Mouse (Mus musculus): Measurements from ENCODE around the gene Ring1. TPM values are rescaled to one million over a fixed set of nuclear protein-coding genes. Genes with fewer than 3 reads are reported as not detected.
A peak's percentile ranks its signal among the peaks of the same experiment; 100 is the strongest.
"Not testable (repeated sequence)": the region's sequence is repeated elsewhere in the genome, so short reads cannot be mapped to it uniquely, and the experiment has no call there.

The Ring1 gene
- total RNA-seq, 2 experiments from 2014 or later = 16.5 to 17.6 TPM

GRCm38 (mm10) chr17:34029890-34030595, 5.6 kb upstream of the Ring1 start:
- DNase-seq = no peak
- intact Hi-C loops (cut with DNase I) = loop anchor here (5.0 kb wide), 1 partner anchor 87 kb away; the partner anchor contains the start of gene H2-DMa

- no peak for DNase-seq
- intact Hi-C loops (cut with DNase I) = no loop called here
Measured at GRCm38 (mm10) chr17:34029150-34029889, 4.8 kb upstream of the Ring1 start.

- intact Hi-C loops (cut with DNase I) = no loop called here
- peak in 1 of 2 experiments; percentile 42 for DNase-seq
Measured at GRCm38 (mm10) chr17:34028501-34029149, 4.1 kb upstream of the Ring1 start.

- intact Hi-C loops (cut with DNase I) = no loop called here
- peak; percentile 94 for DNase-seq
Measured at GRCm38 (mm10) chr17:34027656-34028223, 3.3 kb upstream of the Ring1 start, which contains the start of gene H2-Ke6. Gene H2-Ke6, minus strand, starts transcription at chr17:34028060.

- intact Hi-C loops (cut with DNase I) = no loop called here
Measured at GRCm38 (mm10) chr17:34026917-34027655, 2.6 kb upstream of the Ring1 start.

GRCm38 (mm10) chr17:34026221-34026620, 1.7 kb upstream of the Ring1 start:
- no peak for DNase-seq
- intact Hi-C loops (cut with DNase I) = no loop called here

More at GRCm38 (mm10) chr17:34026917-34027655, 2.6 kb upstream of the Ring1 start:
- peak in 1 of 2 experiments; percentile 36 for DNase-seq

GRCm38 (mm10) chr17:34025756-34026151, 1.3 kb upstream of the Ring1 start:
- intact Hi-C loops (cut with DNase I) = no loop called here
- DNase-seq = no peak

GRCm38 (mm10) chr17:34024861-34025755, 628 bp upstream of the Ring1 start:
- intact Hi-C loops (cut with DNase I) = no loop called here
- no peak for DNase-seq

GRCm38 (mm10) chr17:34023678-34024077, 802 bp downstream of the Ring1 start:
- DNase-seq = no peak
- intact Hi-C loops (cut with DNase I) = no loop called here

- DNase-seq = no peak
- intact Hi-C loops (cut with DNase I) = no loop called here
Measured at GRCm38 (mm10) chr17:34022987-34023386, 1.5 kb downstream of the Ring1 start.

GRCm38 (mm10) chr17:34022414-34022783, 2.1 kb downstream of the Ring1 start:
- DNase-seq = no peak
- intact Hi-C loops (cut with DNase I) = no loop called here

- intact Hi-C loops (cut with DNase I) = no loop called here
- DNase-seq = no peak
Measured at GRCm38 (mm10) chr17:34021539-34022413, 2.7 kb downstream of the Ring1 start.

GRCm38 (mm10) chr17:34013436-34013835, 11.0 kb downstream of the Ring1 start:
- intact Hi-C loops (cut with DNase I) = loop anchor here (1.0 kb wide), 1 partner anchor 1258 kb away; no protein-coding TSS in a partner anchor

GRCm38 (mm10) chr17:34010156-34010555, 14.3 kb downstream of the Ring1 start:
- no peak for DNase-seq
- intact Hi-C loops (cut with DNase I) = no loop called here

More at GRCm38 (mm10) chr17:34013436-34013835, 11.0 kb downstream of the Ring1 start:
- DNase-seq = no peak

GRCm38 (mm10) chr17:34006570-34006969, 17.9 kb downstream of the Ring1 start:
- intact Hi-C loops (cut with DNase I) = no loop called here
- no peak for DNase-seq

- intact Hi-C loops (cut with DNase I) = no loop called here
- DNase-seq = no peak
Measured at GRCm38 (mm10) chr17:34003426-34003825, 21.1 kb downstream of the Ring1 start.

GRCm38 (mm10) chr17:34000796-34001195, 23.7 kb downstream of the Ring1 start:
- DNase-seq; intact Hi-C loops (cut with DNase I): not testable (repeated sequence)

- DNase-seq = peak; percentile 90 to 93
- intact Hi-C loops (cut with DNase I) = no loop called here
Measured at GRCm38 (mm10) chr17:34000150-34000537, 24.3 kb downstream of the Ring1 start, which contains the start of gene H2-K1. Gene H2-K1, minus strand, starts transcription at chr17:34000347.
